Mouse (Mus musculus) intestine, embryonic 14.5 days (tissue): ENCODE data around the gene Edc3. TPM values are rescaled to one million over a fixed set of nuclear protein-coding genes. Genes with fewer than 3 reads are reported as not detected.

Experiments used
- ATAC-seq: fragments of 200-750 bp; cut with Nextera tagmentation; replicated peaks from 2 replicates; pipeline ENCODE4 v1.8.0; 2017; ENCODE audit warnings: low read depth, moderate number of reproducible peaks, moderate TSS enrichment, moderate library complexity; ENCODE audit not compliant: low FRiP score, low TSS enrichment
- DNase-seq: peaks from one replicate; pipeline ENCODE4 v3.0.0-alpha.2; 2018; ENCODE audit warnings: low spot score
- H3K27ac ChIP-seq: fragments of 300-500 bp; sonication (generic); 2 replicates; pipeline ENCODE4 v1.5.1; 2014; ENCODE audit warnings: low read depth, mild to moderate bottlenecking, control low read depth
- H3K27me3 ChIP-seq: fragments of 300-500 bp; sonication (generic); replicated peaks from 2 replicates; pipeline ENCODE4 v1.6.1; 2014; ENCODE audit warnings: low read length, control low read depth; ENCODE audit not compliant: control insufficient read depth, insufficient read depth
- H3K36me3 ChIP-seq: fragments of 300-500 bp; sonication (generic); 2 replicates; pipeline ENCODE4 v1.6.1; 2014; ENCODE audit warnings: low read length, control low read depth; ENCODE audit not compliant: control insufficient read depth, insufficient read depth
- H3K4me1 ChIP-seq: fragments of 300-500 bp; sonication (generic); replicated peaks from 2 replicates; pipeline ENCODE4 v1.6.1; 2014; ENCODE audit warnings: low read length, control low read depth, mixed read lengths; ENCODE audit not compliant: control insufficient read depth, insufficient read depth
- H3K4me2 ChIP-seq: fragments of 300-500 bp; sonication (generic); 2 replicates; pipeline ENCODE4 v1.6.1; 2014; ENCODE audit warnings: low read length
- H3K4me3 ChIP-seq: fragments of 300-500 bp; sonication (generic); 2 replicates; pipeline ENCODE4 v1.5.1; 2014; ENCODE audit warnings: low read depth, low read length, control low read depth, mixed read lengths
- H3K9ac ChIP-seq: fragments of 300-500 bp; sonication (generic); 2 replicates; pipeline ENCODE4 v1.6.1; 2014; ENCODE audit warnings: mild to moderate bottlenecking, low read length
- H3K9me3 ChIP-seq: fragments of 300-500 bp; sonication (generic); 2 replicates; pipeline ENCODE4 v1.6.1; 2016; ENCODE audit warnings: low read length, control low read depth; ENCODE audit not compliant: control insufficient read depth
- WGBS: fragments of 180-500 bp; shearing (Covaris S2); extraction: QIAGEN DNeasy Blood & Tissue Kit; methylation state at CpG from one replicate; pipeline ENCODE4 v1.1.7; 2014; 5-methylcytosine and 5-hydroxymethylcytosine counted together
- polyA plus RNA-seq: library from polyadenylated mRNA; unstranded; fragments of >200 nt; fragmentation: Nextera tagmentation; extraction: Ambion mirVana; gene quantifications from 2 replicates; pipeline ENCODE4 v1.2.1, GENCODE M21; 2014

The Edc3 gene
- polyA plus RNA-seq, 1 experiment from 2014 or later: 25.1 TPM

DNA sequence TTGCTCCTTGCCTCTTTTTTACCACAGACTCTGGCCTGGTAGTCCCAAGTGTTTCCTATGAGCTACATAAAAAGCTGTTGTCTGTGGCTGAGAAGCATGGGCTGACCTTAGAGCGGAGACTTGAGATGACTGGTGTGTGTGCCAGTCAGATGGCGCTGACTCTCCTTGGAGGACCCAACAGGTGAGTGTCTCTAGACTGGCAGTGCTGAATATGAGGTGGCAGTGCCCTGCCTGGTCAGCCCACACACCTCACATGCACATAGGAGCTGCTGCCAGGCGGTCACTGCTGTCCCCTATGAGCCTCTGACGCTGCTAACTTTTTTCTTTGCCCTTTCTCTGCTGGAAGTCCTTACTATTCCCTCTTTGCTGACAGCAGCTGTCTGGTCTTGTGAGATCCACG lies 31.5 kb downstream of the Edc3 start:
- no peak for DNase-seq
- no peak for ATAC-seq
- WGBS: 94% methylated on average over 5 of the region's 5 CpGs
- Histone ChIP-seq H3K9me3 (no peaks in the 10 kb centered on the region), H3K36me3 (peaks cover 39% of the 10 kb centered on the region), H3K4me2 (no peak overlapping the region), H3K4me3 (no peak overlapping the region), H3K27me3 (no peaks in the 10 kb centered on the region), H3K9ac (no peak overlapping the region), H3K27ac (no peak overlapping the region), H3K4me1 (no peaks in the 10 kb centered on the region)

DNA sequence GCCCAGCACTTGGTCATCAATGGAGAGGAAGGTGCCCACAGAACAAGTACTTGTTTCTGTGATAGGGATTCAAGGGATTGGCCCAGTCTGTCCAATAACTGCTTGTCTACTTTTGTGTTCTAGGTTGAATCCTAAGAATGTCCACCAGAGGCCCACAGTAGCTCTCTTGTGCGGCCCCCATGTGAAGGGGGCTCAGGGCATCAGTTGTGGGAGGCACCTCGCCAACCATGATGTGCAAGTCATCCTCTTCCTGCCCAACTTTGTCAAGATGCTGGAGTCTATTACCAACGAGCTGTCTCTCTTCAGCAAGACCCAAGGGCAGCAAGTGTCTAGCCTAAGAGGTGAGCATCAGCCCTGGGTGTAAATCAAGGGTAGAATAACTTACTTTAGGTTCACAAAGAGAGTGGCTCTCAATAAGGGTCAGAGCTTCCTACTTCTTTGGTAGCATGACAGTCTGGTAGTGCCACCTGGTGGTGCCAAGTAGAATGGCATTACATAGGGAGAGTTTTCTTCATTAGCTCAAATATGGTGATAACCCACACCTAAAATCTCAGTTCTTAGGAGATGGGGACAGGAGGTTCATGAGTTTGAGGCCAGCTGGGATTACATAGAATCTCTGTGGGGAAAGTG lies 36.2 kb downstream of the Edc3 start:
- no peaks in the 10 kb centered on the region for H3K9me3 ChIP-seq
- no peak overlapping the region for H3K4me3 ChIP-seq
- no peak overlapping the region for H3K9ac ChIP-seq
- H3K27ac ChIP-seq: no peak overlapping the region
- H3K4me1 ChIP-seq: no peaks in the 10 kb centered on the region
- ATAC-seq: no peak
- 75% methylated on average over 3 of the region's 3 CpGs for WGBS
- H3K27me3 ChIP-seq: no peaks in the 10 kb centered on the region
- peaks cover 75% of the 10 kb centered on the region for H3K36me3 ChIP-seq
- H3K4me2 ChIP-seq: no peak overlapping the region
- no peak for DNase-seq

- WGBS: 72% methylated on average over 1 of the region's 1 CpGs
- peaks cover 80% of the 10 kb centered on the region for H3K36me3 ChIP-seq
Observed at GRCm38 (mm10) chr9:57747067-57747466, 38.7 kb downstream of the Edc3 start.

DNA sequence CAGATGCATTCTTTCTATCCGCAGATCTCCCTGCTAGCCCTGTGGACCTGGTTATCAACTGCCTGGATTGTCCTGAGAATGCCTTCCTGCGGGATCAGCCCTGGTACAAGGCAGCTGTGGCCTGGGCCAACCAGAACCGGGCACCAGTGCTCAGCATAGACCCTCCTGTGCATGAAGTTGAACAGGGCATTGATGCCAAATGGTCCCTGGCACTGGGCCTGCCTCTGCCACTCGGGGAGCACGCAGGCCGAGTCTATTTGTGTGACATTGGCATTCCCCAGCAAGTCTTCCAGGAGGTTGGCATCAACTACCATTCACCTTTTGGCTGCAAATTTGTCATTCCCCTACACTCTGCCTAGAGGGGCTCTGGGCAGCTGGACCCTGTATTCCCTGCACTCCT lies 39.8 kb downstream of the Edc3 start:
- Histone ChIP-seq H3K9me3 (no peaks in the 10 kb centered on the region), H3K4me2 (no peak overlapping the region), H3K9ac (no peak overlapping the region), H3K27ac (no peak overlapping the region), H3K4me1 (no peaks in the 10 kb centered on the region), H3K4me3 (no peak overlapping the region), H3K36me3 (peaks cover 81% of the 10 kb centered on the region), H3K27me3 (no peaks in the 10 kb centered on the region)
- 90% methylated on average over 6 of the region's 6 CpGs for WGBS
- DNase-seq (no peak), ATAC-seq (no peak)

More at GRCm38 (mm10) chr9:57747067-57747466, 38.7 kb downstream of the Edc3 start:
- H3K4me3 ChIP-seq: no peak overlapping the region
- no peaks in the 10 kb centered on the region for H3K4me1 ChIP-seq
- H3K9me3 ChIP-seq: no peaks in the 10 kb centered on the region
- ATAC-seq (no peak), DNase-seq (no peak)
- no peak overlapping the region for H3K4me2 ChIP-seq
- H3K27ac ChIP-seq: no peak overlapping the region
- H3K27me3 ChIP-seq: no peaks in the 10 kb centered on the region
- no peak overlapping the region for H3K9ac ChIP-seq

DNA sequence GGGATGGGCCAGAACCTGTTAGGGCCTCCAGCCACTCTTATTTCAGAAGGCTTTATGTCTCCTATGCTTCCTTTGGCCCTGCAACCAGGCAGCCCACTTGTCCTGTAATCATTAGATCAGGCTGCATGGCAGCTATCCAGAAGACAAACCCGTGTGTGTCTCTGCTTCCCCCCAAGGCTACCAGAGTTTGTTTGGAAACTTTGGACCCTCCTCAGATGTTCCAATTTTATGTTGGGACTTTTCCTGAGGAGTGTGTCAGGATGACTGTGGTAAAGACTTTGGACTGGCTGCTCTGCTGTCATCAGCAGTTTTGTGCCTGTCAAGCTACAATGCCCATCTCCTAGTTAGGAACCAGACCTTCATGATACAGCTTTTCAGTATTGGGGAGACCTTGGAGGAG lies 40.5 kb downstream of the Edc3 start:
- Histone ChIP-seq H3K36me3 (peaks cover 88% of the 10 kb centered on the region), H3K27me3 (no peaks in the 10 kb centered on the region), H3K9me3 (no peaks in the 10 kb centered on the region), H3K4me2 (no peak overlapping the region), H3K9ac (no peak overlapping the region), H3K27ac (no peak overlapping the region), H3K4me3 (no peak overlapping the region), H3K4me1 (no peaks in the 10 kb centered on the region)
- no peak for DNase-seq
- ATAC-seq: no peak
- 66% methylated on average over 1 of the region's 1 CpGs for WGBS

DNA sequence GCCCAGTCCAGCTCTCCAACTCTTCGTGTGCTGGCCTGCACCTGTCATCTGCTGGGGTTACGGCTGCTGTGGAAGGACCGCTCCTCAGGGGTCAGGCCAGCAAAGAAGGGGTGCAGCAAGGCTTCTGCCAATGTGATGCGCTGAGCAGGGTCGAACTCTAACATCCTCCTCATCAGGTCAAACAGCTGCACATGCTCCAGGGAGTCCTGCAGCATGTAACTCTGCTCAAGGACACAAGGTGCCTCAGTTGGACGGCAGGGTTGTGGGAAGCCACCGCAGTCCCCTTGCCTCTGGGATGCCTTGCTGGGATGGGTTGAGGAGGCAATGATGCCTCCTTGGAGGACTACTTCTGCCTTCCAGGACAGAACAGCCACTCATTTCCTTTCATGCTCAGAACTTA lies 42.6 kb downstream of the Edc3 start:
- no peaks in the 10 kb centered on the region for H3K4me1 ChIP-seq
- no peak overlapping the region for H3K4me2 ChIP-seq
- peaks cover 100% of the 10 kb centered on the region for H3K36me3 ChIP-seq
- H3K9me3 ChIP-seq: no peaks in the 10 kb centered on the region
- H3K27ac ChIP-seq: no peak overlapping the region
- H3K4me3 ChIP-seq: no peak overlapping the region
- no peak overlapping the region for H3K9ac ChIP-seq
- no peaks in the 10 kb centered on the region for H3K27me3 ChIP-seq
- ATAC-seq: no peak
- WGBS: 88% methylated on average over 7 of the region's 7 CpGs
- no peak for DNase-seq

DNA sequence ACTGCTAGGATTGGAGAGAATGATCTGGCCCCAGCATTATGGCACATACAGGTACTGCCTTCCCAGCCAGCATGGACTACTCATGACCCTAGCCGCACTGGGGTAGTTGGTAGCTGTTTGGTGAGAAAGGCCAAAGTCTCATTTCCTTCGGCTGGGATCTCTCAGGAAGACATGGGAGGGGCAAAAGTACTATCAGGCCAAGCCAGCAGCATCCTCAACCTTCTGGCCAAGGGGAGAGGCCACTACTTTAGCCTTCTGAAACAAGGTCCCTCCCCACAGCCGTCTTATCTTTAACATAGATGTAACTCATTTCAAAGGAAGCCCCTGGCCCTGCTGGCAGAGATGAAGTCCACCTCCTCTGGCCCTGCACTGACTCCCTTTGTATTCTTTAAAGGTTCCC lies 49.2 kb downstream of the Edc3 start:
- WGBS: 83% methylated on average over 3 of the region's 3 CpGs
- no peaks in the 10 kb centered on the region for H3K27me3 ChIP-seq
- H3K27ac ChIP-seq: no peak overlapping the region
- no peak for ATAC-seq
- H3K9ac ChIP-seq: no peak overlapping the region
- peaks cover 5% of the 10 kb centered on the region for H3K4me1 ChIP-seq
- H3K9me3 ChIP-seq: no peaks in the 10 kb centered on the region
- no peak overlapping the region for H3K4me2 ChIP-seq
- DNase-seq: no peak
- peaks cover 90% of the 10 kb centered on the region for H3K36me3 ChIP-seq
- H3K4me3 ChIP-seq: no peak overlapping the region

GRCm38 (mm10) chr9:57758528-57758927 lies 50.2 kb downstream of the Edc3 start:
- H3K4me3 ChIP-seq: no peak overlapping the region
- H3K36me3 ChIP-seq: peaks cover 81% of the 10 kb centered on the region
- H3K9ac ChIP-seq: no peak overlapping the region
- no peak for DNase-seq
- peaks cover 14% of the 10 kb centered on the region for H3K4me1 ChIP-seq
- no peaks in the 10 kb centered on the region for H3K27me3 ChIP-seq
- no peak overlapping the region for H3K27ac ChIP-seq
- H3K9me3 ChIP-seq: no peaks in the 10 kb centered on the region
- 91% methylated on average over 22 of the region's 22 CpGs for WGBS
- no peak overlapping the region for H3K4me2 ChIP-seq
- ATAC-seq: no peak

DNA sequence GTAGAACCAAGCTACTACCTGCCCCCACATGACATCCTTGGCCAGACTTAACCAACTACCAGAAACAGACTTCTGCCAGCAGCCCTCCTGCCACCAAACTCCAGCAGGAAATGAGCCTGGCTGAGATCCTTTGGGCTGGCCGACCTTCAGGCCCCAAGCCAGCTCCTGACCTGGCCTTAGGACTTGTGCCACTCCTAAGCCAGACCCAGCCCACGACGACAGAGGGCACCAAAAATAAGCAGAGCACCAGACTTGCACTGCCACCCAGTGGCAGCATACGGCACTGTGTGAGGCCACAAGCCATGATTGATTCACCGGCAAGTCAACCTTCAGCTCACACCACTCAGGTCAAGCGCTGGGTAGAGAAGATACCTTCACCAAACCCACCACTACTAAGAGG lies 50.9 kb downstream of the Edc3 start:
- 32% methylated on average over 6 of the region's 6 CpGs for WGBS
- Histone ChIP-seq H3K4me3 (no peak overlapping the region), H3K9me3 (no peaks in the 10 kb centered on the region), H3K36me3 (peaks cover 73% of the 10 kb centered on the region), H3K4me2 (no peak overlapping the region), H3K9ac (no peak overlapping the region), H3K27ac (no peak overlapping the region), H3K27me3 (no peaks in the 10 kb centered on the region), H3K4me1 (peaks cover 20% of the 10 kb centered on the region)
- ATAC-seq (no peak), DNase-seq (peak; percentile 75)
